Mouse (Mus musculus): ENCODE measurements around the gene Tspan3. TPM values are rescaled to one million over a fixed set of nuclear protein-coding genes. Genes with fewer than 3 reads are reported as not detected.

Tspan3 gene
- polyA plus RNA-seq, 1 experiment: 410 TPM

DNA sequence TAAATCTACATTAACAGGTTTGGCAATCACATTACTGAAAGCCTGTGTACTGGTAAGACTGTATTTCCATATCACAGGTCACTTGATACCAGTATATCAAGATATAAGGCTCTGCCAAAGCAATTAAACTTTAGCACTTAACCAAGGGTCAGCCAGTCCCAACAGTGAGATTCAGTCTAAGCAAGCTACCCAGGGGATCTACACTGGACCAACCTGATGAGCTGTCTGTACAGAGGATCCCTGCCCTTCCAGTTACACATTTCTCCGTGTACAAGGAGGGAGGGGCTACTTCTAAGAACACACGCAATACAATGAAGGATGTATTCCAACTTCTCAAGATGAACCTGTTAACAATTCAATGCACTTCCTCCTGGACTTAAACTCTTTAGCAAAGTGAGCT lies 7.2 kb downstream of the Tspan3 start:
- DNase-seq (ENCODE audit: low read depth): no peak

GRCm38 (mm10) chr9:56154572-56154971 lies 10.7 kb downstream of the Tspan3 start:
- DNase-seq (ENCODE audit: low read depth): no peak

DNA sequence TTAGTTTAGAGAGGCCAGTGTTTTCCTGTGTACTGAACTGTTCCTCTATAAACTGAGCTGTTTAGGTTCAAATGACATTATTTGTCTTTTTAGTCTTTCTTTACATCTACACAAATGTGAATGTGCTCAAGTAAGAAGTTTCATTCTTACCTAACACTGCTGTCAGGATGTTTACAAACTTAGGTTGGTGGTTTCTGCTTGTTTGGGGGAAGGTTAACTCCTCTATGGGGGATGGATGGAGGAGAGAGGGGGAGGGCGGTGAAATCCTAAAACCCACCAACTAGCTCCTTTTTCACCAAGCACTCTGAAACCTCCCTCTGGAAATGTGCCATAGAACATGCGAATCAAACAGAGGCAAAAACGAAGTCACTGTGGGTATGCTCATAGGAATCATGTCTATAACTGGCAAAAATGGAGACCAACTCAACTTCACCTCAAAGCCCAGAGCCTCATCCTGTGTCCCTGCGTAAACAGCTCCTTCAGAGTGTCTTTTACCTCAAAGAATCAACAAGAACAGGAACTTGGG lies 12.7 kb downstream of the Tspan3 start:
- no peak for DNase-seq (ENCODE audit: low read depth)

GRCm38 (mm10) chr9:56151745-56152481 lies 13.4 kb downstream of the Tspan3 start:
- DNase-seq (ENCODE audit: low read depth): no peak

GRCm38 (mm10) chr9:56146326-56146923 lies 18.9 kb downstream of the Tspan3 start:
- DNase-seq (ENCODE audit: low read depth): no peak

DNA sequence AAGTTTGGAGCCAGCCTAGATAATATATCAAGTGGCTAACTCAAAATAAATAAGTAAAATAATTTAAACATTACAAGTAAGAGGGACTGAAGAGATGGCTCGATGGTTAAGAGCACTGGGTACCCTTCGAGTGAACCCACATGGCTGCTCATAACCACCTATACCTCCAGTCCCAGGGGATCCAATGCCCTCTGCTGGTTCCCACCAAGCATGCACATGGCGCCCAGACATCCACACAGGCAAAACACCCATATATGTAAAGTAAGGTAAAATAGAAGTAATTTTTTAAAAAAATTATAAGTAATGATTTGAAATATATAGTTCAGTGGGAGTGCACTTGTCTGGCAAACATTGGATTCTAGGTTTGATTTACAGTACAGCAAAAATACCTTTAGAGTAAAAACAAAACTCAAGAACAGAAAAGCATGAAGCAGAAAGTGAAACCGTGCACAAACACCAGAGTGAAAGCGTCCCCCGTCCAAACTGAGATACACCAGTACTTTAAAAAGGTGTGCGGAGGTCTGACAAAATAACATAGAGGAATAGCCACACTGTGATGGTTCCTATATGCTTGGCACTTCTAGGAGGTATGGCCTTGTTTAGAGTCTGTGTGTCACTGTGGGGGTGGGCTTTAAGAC lies 20.8 kb downstream of the Tspan3 start:
- DNase-seq (ENCODE audit: low read depth): no peak

DNA sequence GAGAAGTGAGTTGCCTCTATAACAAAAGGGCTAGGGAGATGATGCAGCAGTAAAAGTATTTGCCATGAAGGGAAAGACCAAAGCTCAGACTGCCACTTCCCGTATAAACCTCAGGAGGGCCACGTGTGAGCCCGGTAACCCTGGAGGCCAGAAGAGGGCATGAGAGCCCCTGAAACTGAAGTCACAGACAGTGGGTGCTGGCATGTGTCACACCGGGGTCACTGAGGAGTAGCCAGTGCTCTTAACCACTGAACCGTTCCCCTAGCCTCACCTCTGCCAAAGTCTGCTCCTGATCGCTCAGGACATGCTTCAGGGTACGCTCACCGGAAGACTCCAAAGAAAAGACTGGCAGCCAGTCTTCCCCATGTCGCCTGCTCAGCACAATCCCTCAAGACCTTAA lies 23.5 kb downstream of the Tspan3 start:
- no peak for DNase-seq (ENCODE audit: low read depth)

DNA sequence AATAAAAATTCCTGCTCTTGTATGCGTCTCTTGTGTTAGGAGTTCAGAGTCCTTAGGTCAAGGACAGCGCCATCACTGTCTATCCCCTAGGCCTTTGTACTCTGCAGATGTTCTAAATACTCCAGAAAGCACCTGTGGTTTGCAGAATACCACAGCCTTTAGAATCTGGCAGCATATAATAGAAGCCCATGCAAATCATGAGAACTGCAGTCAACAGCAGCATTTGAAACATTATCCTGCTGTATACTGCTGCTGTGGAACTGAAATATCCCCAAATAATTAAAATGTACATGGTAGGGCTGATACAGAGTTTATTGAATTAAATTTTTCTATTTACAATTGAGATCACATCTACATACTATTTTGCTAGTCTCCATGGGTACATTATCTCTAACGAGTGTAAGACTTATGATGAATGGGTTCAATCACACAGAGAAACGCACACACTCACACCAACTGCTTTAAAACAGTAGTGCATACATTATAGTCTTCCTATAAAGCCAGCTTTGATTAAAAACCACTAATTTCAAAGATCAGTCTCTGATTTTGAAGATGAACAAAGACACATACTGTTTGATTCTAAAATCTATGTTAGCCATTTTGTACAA lies 29.6 kb downstream of the Tspan3 start:
- DNase-seq (ENCODE audit: low read depth): no peak

GRCm38 (mm10) chr9:56134614-56135013 lies 30.7 kb downstream of the Tspan3 start:
- no peak for DNase-seq (ENCODE audit: low read depth)

DNA sequence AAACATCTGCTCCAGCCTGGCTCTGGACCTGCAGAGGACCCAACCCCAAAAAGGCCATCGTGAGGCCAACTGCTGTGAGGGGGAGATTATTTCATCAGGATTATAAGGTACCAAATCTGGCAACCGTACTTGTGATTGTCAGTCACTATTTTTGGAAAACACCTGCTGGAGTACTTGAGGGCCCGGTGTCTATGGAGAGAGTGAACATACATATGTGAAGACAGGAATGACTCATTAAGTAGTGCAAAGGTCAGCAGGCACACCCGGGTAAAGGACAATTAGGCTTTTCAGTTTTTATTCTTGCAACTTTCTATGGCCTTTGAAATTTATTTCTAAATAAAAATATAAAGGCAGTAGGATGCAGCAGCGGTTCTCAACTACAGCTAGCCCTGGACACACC lies 31.3 kb downstream of the Tspan3 start:
- DNase-seq (ENCODE audit: low read depth): no peak

- no peak for DNase-seq (ENCODE audit: low read depth)
Measured at GRCm38 (mm10) chr9:56131813-56132525, 33.3 kb downstream of the Tspan3 start.

DNA sequence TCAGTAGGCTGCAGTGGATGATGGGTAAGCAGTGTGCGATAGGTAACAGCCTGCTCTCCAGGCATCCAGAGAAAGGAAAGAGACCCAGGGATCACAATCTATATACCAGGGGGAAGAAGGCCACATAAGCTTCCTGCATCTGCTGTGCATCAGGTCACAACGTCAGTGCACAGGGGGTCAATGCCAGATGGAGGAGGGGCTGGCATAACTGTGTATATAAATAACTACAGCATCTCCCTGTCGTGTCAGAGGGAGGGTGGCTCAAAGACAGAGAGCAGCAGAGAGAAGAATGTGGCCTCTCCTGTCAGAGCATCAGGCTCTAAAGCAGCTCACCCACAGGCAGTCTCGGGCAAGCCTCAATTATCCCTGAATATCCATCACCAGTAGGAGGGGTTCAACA lies 34.7 kb downstream of the Tspan3 start:
- no peak for DNase-seq (ENCODE audit: low read depth)

DNA sequence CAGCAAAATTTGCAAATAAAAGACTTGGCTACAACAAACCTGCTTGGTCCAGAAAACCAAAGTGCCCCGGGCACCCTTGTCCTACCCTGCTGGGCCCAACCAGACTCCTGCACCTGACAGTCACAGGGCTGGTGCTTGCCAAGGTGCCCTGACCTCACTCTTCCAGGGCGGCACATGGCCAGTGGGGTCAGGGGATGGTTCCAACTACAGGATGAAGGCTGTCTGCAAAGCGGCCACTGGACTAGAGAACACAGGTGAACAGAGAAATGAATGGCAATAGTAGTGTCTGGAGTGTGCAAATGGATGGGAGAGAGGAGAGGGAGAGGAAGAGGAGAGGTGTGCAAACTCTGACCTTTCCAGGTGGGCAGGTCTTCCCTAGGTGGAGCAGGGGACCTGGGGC lies 35.3 kb downstream of the Tspan3 start:
- no peak for DNase-seq (ENCODE audit: low read depth)

- DNase-seq (ENCODE audit: low read depth): no peak
Measured at GRCm38 (mm10) chr9:56128331-56128730, 36.9 kb downstream of the Tspan3 start.

- DNase-seq (ENCODE audit: low read depth): no peak
Measured at GRCm38 (mm10) chr9:56126453-56127173, 38.7 kb downstream of the Tspan3 start.

- DNase-seq (ENCODE audit: low read depth): no peak
Measured at GRCm38 (mm10) chr9:56124561-56124960, 40.7 kb downstream of the Tspan3 start.

GRCm38 (mm10) chr9:56123613-56124012 lies 41.7 kb downstream of the Tspan3 start:
- no peak for DNase-seq (ENCODE audit: low read depth)

DNA sequence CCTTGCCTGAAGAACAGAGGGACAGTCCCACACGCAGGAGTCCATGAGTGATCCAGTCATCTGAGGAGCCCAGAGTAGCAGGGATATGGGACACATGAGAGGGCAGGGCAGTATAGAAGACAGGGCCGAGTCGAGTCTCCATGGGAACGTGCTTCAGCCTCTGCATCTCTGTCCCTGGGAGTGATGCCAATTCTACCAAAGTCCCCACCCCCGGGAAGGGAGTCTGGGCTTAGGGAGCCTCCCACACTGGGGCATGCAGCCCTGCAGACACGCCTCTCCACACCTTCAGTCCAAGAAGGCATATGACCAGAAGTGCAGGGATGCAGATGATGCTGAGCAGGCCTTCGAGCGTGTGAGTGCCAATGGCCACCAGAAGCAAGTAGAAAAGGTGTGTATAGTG lies 42.3 kb downstream of the Tspan3 start:
- no peak for DNase-seq (ENCODE audit: low read depth)

DNA sequence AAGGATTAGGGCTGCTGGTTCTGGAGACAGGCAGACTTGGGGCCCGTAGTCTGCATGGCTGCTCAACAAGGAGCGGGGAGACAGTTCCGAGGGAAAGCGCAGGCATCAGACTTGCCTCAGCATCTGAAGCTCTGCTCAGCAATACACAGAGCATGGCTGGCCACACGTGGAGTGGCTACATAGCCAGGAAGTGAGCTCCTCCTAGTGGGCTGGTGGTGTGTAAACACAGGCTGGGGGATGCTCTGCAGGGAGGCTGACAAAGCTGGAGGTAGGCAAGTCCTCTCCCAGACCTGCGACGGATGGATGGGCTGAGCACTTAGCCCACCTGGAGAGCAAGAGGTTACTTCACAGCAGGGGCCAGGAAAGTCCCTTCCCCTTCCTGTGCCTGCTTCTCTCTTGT lies 44.2 kb downstream of the Tspan3 start:
- DNase-seq (ENCODE audit: low read depth): no peak

- no peak for DNase-seq (ENCODE audit: low read depth)
Measured at GRCm38 (mm10) chr9:56119651-56120050, 45.6 kb downstream of the Tspan3 start.

GRCm38 (mm10) chr9:56118582-56118981 lies 46.7 kb downstream of the Tspan3 start:
- DNase-seq (ENCODE audit: low read depth): no peak

All from gonadal fat pad, adult 2 months (tissue).